Mouse (Mus musculus): ENCODE measurements around the gene Echdc2. TPM values are rescaled to one million over a fixed set of nuclear protein-coding genes. Genes with fewer than 3 reads are reported as not detected.
A peak's percentile ranks its signal among the peaks of the same experiment; 100 is the strongest.

Gene Echdc2
- total RNA-seq, 2 experiments from 2014 or later: 22.1 to 27.9 TPM

DNA sequence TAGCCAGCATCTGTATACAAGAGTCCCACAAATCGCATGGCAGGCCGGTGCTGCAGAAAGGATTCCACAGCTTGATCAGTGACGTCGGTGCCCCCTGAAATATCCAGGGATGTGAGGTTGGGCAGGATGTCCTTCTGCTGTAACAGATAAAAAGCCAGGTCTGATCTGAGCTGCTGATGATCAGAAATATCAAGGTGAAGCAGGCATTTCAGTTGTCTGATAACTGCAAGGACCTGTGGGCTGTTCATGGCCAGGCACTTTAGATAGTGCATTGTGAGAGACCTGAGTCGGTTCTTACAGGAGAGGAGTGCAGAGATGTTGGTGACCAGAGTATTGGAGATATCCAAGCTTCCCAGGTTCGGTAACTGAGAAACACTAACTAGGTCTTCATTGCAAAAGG, 39.4 kb downstream of the Echdc2 start:
- no peak for DNase-seq

DNA sequence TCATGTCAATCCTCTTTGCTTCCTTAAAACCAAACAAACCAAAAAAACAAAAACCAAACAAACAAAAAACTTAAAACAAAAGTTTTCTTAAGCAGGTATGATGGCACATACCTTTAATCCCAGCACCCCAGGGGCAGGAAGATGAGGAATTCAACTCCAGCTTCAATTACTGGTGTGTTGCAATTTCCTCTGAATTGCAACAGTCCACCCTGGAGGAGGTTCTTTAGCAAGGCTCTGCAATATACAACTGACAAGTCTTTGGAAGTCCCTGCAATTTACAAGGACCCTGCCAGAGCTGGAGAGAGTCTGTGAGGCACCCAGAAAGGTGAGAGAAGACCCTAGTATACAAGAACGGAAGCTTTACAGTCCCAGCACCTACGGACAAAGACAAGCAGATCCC, 47.8 kb downstream of the Echdc2 start:
- no peak for DNase-seq

DNA sequence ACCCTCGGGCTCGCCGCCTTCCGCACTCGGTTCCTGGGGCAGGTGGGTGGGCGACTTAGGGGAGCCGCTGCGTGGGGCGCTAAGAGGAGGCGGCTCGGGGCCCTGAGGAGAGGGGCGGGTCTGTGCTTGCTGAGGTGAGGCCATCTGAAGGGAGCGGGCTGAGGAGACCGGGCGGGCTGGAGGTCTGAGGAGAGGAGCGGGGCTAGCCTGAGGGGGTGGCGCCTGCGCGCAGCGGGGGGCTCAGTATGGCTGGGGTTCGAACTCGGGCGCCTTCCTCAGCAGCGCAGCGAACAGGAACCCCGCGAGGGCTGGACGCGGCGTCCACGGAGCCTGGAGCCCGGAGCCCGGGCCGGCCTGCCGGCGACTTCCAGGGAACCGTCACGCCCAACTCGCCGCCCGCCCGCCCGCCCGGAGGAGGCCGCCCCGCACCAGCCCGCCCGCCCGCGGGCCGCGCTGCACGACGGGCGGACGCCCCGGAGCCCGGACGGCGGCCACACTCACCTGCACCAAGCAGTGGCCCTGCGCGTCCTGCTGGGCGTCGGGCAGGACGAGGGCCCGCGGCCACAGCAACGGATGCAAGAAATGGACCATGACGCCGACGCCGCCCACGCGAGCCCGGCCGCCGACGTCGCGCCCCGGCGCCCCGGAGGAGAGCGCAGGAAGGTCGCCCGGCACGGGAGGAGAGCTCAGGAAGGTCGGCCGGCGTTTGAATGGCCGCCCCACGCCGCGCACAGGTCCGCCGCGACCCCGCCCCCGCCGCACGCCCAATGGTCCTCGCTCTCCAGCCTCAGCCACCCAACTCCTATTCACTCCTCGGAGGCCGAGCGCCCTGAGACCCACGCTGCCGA, 52.3 kb downstream of the Echdc2 start, which contains the start of gene Zyg11a:
Zyg11a (minus strand) TSS at position 717 of the 848 bp plus-strand sequence.
- peak; percentile 15 for DNase-seq

DNA sequence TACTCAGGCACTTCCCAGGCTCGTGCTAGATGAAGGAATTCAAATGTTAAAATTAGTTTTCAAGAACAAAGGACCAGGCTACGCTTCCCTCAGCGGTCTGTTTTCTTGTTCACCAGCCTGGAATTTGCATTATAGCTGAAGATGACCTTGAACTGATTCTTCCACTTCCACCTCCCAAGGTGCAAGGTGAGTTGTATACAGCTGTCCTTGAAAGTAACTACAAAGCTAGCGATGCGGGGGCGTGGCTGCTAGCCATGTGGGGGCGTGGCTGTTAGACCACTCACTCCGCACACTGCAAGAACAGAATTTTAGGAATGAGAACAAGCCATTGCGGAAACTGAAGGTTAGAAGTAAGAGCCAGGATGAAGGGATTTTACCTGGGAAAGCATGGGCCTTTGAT, 53.8 kb downstream of the Echdc2 start:
- DNase-seq: no peak

DNA sequence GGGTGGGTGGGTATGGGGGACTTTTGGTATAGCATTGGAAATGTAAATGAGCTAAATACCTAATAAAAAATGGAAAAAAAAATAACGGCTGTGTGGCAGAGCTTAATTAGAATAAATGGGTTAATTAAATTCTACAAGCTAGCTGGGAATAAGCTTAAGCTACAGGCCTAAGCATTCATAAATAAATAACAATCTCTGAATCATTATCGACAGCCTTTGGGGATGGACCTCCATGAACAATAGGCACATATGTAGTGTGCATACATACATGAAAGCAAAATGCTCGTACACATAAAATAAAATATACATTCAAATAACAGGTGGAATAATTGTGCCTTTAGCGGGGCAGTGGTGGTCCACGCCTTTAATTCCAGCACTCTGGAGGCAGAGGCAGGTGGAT, 57.3 kb downstream of the Echdc2 start:
- no peak for DNase-seq

DNA sequence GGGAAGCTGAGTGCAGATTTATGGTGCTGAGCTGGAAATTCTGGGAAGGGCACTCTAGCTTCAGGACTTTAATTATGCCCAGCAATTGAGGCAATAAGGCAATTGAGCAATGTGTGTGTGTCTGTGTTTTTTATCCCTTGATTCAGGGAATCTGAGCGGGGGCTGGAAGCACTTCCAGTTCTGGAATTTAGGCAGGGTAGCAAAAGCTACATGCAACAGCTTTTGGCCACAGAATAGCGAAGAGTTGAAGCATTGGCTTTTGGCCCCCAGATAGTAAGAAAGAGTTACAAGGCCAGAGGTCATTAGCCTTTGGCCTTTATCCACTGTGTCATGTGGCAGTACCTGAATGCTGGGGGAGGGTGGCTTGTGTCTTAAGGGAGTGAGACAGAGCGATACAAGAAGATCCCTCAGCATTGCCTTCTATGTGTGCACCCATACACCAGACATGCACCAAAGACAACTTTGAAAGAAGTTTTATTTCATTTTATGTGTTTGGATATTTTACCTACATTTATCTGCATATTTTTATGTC, 60.2 kb downstream of the Echdc2 start:
- DNase-seq: no peak

Other genes with a start within 250 kb of the Echdc2 start
- gene Cpt2, start 241.8 kb upstream of the Echdc2 start, total RNA-seq (2021): 100 to 1,000 TPM; 140 to 144 TPM
- gene Slc1a7, start 197.1 kb upstream of the Echdc2 start, total RNA-seq (2021): not detected
- 10 to 100 TPM in 1 of 2 experiments, 1 to 10 TPM in 1; 10.0 to 10.8 TPM for gene Podn, start 69.0 kb upstream of the Echdc2 start, total RNA-seq (2021)
- gene Scp2, start 20.4 kb upstream of the Echdc2 start, total RNA-seq (2021): 100 to 1,000 TPM; 119 to 132 TPM
- gene Zyg11a, start 52.6 kb downstream of the Echdc2 start, total RNA-seq (2021): not detected
- gene Zyg11b, start 135.7 kb downstream of the Echdc2 start, total RNA-seq (2021): 10 to 100 TPM; 30.9 to 31.4 TPM
- 10 to 100 TPM; 41.1 to 46.8 TPM for gene Coa7, start 162.7 kb downstream of the Echdc2 start, total RNA-seq (2021)
- gene Shisal2a, start 217.9 kb downstream of the Echdc2 start, total RNA-seq (2021): under 1 TPM; 0.50 TPM
- gene Gpx7, start 241.5 kb downstream of the Echdc2 start, total RNA-seq (2021): 10 to 100 TPM; 27.5 to 30.6 TPM

Measured in heart, postnatal 4 days (tissue).